Mouse (Mus musculus) neural tube, embryonic 10.5 days (tissue): ENCODE data around the gene Tub.
A peak's percentile ranks its signal among the peaks of the same experiment; 100 is the strongest.

Experiments
- DNase-seq: peaks from one replicate; pipeline ENCODE4 v3.0.0-alpha.2; 2017; ENCODE audit warnings: low spot score; ENCODE audit errors: extremely low spot score

Gene Tub

GRCm38 (mm10) chr7:108972273-108972672 lies 22.1 kb downstream of the Tub start:
- peak; percentile 23 for DNase-seq

- DNase-seq: no peak
Measured at GRCm38 (mm10) chr7:108985934-108986708, 36.0 kb downstream of the Tub start.

DNA sequence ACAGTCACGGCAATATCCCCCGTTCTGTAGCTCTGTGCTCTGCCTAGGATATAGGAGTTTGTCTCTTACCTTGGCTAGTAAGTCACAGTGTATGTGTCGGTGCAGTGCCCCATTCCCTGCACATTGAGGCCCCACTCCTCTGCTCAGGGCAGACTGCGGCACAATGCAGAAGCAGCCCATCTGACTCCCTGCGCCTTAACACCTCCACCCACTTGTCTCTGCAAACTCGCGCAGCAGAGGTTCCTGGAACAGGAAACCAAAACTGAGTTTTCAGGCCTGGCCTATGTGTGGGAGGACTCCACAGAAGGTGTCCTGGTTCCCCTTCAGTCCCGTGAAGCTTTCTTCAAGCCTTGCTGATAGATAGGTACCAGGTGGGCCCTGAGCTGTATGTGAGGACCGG lies 41.1 kb downstream of the Tub start:
- DNase-seq: no peak

DNA sequence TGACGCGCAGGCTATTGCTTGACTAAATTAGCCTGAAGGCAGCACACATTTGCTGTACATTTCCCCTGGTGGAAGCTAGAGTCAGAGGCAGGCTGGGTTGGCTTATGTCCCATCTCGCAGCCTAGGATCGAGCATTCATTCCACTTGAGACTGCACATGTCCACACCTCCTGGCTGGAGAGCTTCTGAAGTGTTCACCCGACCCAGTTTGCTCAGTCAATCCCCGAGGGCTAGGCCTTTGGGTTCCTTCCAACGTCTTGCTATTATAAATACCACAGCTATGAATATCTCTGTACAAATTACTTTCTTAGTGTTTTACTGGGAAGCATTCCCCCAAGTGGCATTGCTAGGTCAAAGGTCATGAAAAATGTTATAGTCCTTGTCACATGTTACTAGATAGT lies 43.1 kb downstream of the Tub start:
- no peak for DNase-seq

DNA sequence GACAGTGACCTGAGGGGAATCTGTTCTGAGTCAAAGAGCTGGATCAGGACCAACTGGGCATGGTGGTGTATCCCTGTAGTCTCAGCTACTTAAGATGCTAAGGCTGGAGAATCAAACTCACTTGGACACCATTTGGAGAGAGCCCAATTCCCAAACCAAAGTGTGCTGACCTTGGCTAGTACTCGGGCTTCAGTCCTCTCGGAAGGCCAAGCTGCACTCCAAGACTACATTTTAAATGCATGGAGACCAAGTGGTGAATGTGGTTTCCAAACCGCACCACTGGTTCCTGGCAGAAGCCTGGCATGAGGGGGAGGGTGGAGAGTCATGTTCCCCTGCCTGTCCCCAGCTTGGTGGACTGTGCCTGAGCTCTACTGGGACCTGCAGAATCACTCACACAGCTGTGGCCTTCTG lies 43.7 kb downstream of the Tub start:
- no peak for DNase-seq

DNA sequence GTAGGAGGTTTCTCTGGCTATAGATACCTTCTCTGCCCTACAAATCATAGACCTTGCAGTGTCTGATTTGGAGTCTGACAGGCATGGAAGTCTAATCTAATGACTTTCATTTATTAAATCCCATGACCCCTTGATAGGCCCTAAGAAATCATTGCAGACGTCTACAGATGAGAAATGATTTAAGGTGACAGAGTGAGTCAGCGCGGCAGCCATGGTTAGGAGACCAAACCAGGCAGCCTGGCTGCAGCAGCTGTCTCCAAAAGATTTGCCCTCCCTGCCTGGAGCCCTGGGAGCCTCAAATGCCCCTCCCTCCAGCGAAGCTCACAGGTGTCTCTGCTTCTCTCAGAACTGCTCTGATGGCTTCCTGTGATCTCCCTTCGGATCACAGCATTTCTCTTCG lies 46.0 kb downstream of the Tub start:
- DNase-seq: no peak

GRCm38 (mm10) chr7:109000315-109000954 lies 50.3 kb downstream of the Tub start:
- peak; percentile 29 for DNase-seq

- DNase-seq: no peak
Measured at GRCm38 (mm10) chr7:109001971-109002370, 51.8 kb downstream of the Tub start.

DNA sequence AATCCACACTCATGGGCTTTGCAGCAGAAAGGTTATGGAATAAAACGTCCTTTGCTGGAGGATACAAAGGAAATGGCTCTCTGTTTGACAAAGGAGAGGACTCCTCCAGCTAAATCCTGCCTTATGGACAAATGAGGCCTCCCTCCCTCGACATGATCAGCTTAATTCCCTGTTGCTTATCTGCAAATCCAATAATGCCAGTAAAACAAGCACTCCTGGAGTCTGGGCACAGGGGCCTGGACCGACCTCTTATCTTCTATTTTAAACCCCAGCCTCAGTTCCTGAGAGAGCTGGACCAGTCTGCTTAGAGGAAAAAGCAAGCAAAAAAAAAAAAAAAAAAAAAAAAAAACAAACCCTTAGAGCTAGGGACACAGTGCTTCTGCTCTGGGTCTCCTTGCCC lies 53.5 kb downstream of the Tub start:
- DNase-seq: no peak

- no peak for DNase-seq
Measured at GRCm38 (mm10) chr7:109009260-109009659, 59.1 kb downstream of the Tub start.

- peak; percentile 68 for DNase-seq
Measured at GRCm38 (mm10) chr7:109010720-109011595, 60.8 kb downstream of the Tub start.

- peak; percentile 26 for DNase-seq
Measured at GRCm38 (mm10) chr7:109011596-109012180, 61.5 kb downstream of the Tub start.

GRCm38 (mm10) chr7:109012575-109012974 lies 62.4 kb downstream of the Tub start:
- DNase-seq: no peak

DNA sequence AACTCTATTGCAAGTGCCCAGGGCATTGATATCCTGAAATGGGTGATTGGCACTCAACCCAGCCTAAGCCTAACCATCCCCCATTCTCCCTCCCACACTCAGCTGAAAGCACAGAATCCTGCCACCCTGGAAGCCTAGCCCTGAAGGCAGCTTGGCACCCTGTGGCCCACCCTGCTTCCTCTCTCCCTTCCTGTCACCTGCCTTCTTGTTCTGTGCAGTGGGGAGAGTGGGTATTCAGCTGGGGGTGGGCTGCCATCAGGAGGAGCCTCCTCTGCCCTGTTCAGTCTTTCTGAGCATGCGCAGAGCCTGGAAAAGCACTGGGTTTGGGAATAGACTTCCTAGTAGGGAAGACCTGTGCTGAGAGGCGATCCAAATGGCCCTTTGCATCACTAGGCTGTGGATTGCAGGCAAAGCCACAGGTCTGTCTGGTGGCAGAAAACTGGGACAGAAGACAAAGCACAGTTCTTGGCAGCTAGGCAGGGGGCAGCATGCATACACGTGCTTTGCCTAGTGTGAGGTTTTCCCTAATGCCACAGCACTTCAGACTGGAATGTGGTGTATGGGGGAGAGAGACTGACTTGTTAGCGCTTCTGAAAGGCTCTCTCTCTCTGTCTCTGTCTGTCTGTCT lies 63.0 kb downstream of the Tub start:
- DNase-seq: no peak

GRCm38 (mm10) chr7:109014851-109015250 lies 64.7 kb downstream of the Tub start:
- DNase-seq: no peak

GRCm38 (mm10) chr7:109016378-109016923 lies 66.3 kb downstream of the Tub start:
- DNase-seq: peak; percentile 51

GRCm38 (mm10) chr7:109019243-109019642 lies 69.1 kb downstream of the Tub start:
- DNase-seq: no peak

GRCm38 (mm10) chr7:109021428-109021827 lies 71.3 kb downstream of the Tub start:
- peak; percentile 67 for DNase-seq

GRCm38 (mm10) chr7:109025743-109026142 lies 75.6 kb downstream of the Tub start:
- no peak for DNase-seq

DNA sequence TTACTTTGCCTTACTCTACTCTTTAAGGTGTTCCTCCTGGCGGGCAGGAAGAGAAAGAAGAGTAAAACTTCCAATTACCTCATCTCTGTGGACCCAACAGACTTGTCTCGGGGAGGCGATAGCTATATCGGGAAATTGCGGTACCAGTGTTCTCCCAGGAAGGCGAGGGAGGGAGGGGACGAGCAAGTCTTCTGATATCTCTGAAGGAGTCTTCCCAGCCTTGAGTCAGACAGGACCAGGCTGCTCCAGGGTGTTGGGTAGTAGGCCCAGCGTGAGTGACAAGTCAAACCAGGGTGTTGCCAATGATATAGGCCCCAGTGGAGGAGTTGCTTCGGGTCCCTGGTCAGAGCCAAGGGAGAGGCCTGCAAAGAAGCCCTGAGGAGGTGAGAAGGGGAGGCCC lies 76.8 kb downstream of the Tub start:
- DNase-seq: no peak

GRCm38 (mm10) chr7:109027721-109028120 lies 77.6 kb downstream of the Tub start:
- no peak for DNase-seq
